Mouse (Mus musculus) C2C12 (cell line): ENCODE measurements around the gene Thap4.

Source experiments
- CEBPB ChIP-seq: IDR thresholded peaks from one replicate; pipeline ENCODE4 v1.6.1; 2011; ENCODE audit warnings: low read depth, mild to moderate bottlenecking, control low read depth, moderate library complexity
- CTCF ChIP-seq: IDR thresholded peaks from one replicate; pipeline ENCODE4 v1.5.1; 2011; ENCODE audit not compliant: control insufficient read depth, insufficient read depth, insufficient read length
- FOSL1 ChIP-seq: IDR thresholded peaks from one replicate; pipeline ENCODE4 v1.8.0; 2011; ENCODE audit warnings: mild to moderate bottlenecking, low read length; ENCODE audit not compliant: poor library complexity, insufficient read depth, severe bottlenecking
- MAX ChIP-seq: IDR thresholded peaks from one replicate; pipeline ENCODE4 v1.6.1; 2011; ENCODE audit warnings: mild to moderate bottlenecking, control low read depth
- MYOD1 ChIP-seq: IDR thresholded peaks from one replicate; pipeline ENCODE4 v1.6.1; 2011; ENCODE audit warnings: low read depth; ENCODE audit not compliant: control insufficient read depth, insufficient read length
- MYOG ChIP-seq: IDR thresholded peaks from one replicate; pipeline ENCODE4 v1.6.1; 2011; ENCODE audit not compliant: control insufficient read depth, insufficient read length; ENCODE audit errors: extremely low read depth
- USF1 ChIP-seq: IDR thresholded peaks from one replicate; pipeline ENCODE4 v1.6.1; 2011; ENCODE audit warnings: low read depth, mild to moderate bottlenecking, control low read depth, moderate library complexity

- TF ChIP-seq USF1 (no peak), CTCF (no peak), MAX (no peak), FOSL1 (no peak), MYOD1 (no peak), MYOG (no peak), CEBPB (no peak)
Measured at GRCm38 (mm10) chr1:93702106-93702505, 52.6 kb downstream of the Thap4 start.
